Mouse (Mus musculus): Measurements from ENCODE around the gene Adamtsl1. TPM values are rescaled to one million over a fixed set of nuclear protein-coding genes. Genes with fewer than 3 reads are reported as not detected.

Gene Adamtsl1
- polyA plus RNA-seq, 1 experiment from 2014 or later, result 10.2 TPM

DNA sequence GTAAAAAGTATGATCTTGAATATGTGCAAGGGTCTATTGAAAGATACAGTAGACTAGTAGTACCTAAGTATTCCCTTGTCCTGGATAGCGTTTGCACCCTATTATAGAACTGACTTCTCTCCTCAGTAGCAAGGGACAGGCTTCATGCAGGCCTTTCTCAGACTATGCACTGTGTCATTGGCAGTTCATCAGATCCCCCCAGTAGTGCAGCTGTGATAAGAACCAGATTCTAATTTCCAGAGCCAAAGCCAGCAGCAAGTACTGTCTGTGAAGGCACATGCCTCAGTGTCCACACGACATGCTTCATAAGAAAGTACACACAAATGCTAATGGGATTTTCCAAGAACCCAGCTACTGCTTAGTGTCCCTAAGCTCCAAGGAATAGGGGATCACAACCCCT lies 563.4 kb downstream of the Adamtsl1 start:
- Histone ChIP-seq H3K4me1 (replicated peaks; ENCODE audit: insufficient read depth, low read length) (no peaks in the 10 kb centered on the region), H3K4me2 (ENCODE audit: low read length) (no peak overlapping the region), H3K4me3 (replicated peaks; ENCODE audit: low read depth, low read length) (no peak overlapping the region), H3K27ac (no peak overlapping the region), H3K36me3 (ENCODE audit: insufficient read depth, low read length) (no peaks in the 10 kb centered on the region), H3K9me3 (replicated peaks; ENCODE audit: low read length) (no peaks in the 10 kb centered on the region), H3K9ac (ENCODE audit: low read depth, low read length) (no peak overlapping the region), H3K27me3 (ENCODE audit: insufficient read depth, low read length) (no peaks in the 10 kb centered on the region)
- ATAC-seq (replicated peaks; ENCODE audit: low FRiP score, low read depth) (no peak), DNase-seq (ENCODE audit: low spot score) (no peak)
- no peak for TF ChIP-seq CTCF (IDR thresholded peaks at IDR 0.05; ENCODE audit: low read depth)
- 94% methylated on average over 2 of the region's 2 CpGs for WGBS

DNA sequence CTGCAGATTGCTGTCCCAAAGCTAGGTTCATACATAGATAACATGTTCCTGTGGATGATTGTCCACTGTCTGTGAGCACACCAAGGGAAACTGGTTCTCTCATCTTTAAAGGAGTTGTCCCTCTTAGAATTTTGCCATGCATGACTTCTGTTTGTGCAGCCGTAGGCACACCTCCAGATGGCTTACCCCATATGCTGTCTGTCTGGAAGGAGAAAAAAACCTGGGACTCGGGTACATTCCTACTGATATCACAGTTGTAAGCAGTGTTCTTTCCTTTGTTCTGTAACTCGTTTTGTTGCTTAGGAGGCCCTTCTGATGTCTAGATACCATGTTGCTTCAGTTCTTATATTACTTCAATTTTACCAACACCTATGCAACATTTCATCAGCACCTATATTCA lies 563.9 kb downstream of the Adamtsl1 start:
- WGBS, result 70% methylated on average over 3 of the region's 3 CpGs
- DNase-seq (ENCODE audit: low spot score) (no peak), ATAC-seq (replicated peaks; ENCODE audit: low FRiP score, low read depth) (no peak)
- no peak overlapping the region for H3K4me3 ChIP-seq (replicated peaks; ENCODE audit: low read depth, low read length)
- H3K27me3 ChIP-seq (ENCODE audit: insufficient read depth, low read length), result no peaks in the 10 kb centered on the region
- H3K9me3 ChIP-seq (replicated peaks; ENCODE audit: low read length), result no peaks in the 10 kb centered on the region
- no peak overlapping the region for H3K4me2 ChIP-seq (ENCODE audit: low read length)
- no peaks in the 10 kb centered on the region for H3K36me3 ChIP-seq (ENCODE audit: insufficient read depth, low read length)
- H3K27ac ChIP-seq, result no peak overlapping the region
- H3K4me1 ChIP-seq (replicated peaks; ENCODE audit: insufficient read depth, low read length), result no peaks in the 10 kb centered on the region
- no peak for TF ChIP-seq CTCF (IDR thresholded peaks at IDR 0.05; ENCODE audit: low read depth)
- H3K9ac ChIP-seq (ENCODE audit: low read depth, low read length), result no peak overlapping the region

DNA sequence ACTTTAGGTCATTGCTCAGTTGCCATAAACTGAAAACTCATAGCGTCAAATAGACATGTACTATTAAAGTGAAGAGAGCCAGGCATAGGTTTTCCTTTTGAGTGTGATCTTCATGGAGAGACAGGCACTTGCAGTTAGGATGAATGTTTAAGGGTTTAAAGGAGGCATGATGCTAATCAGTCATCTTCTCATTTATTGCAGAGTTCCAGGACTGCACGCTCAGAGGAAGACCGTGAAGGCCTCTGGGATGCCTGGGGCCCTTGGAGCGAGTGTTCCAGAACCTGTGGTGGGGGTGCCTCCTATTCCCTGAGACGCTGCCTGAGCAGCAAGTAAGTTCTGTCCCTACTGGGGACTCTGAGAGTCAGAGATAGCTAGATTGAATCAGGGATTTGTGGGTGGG lies 573.5 kb downstream of the Adamtsl1 start:
- Histone ChIP-seq H3K27ac (no peak overlapping the region), H3K9ac (ENCODE audit: low read depth, low read length) (no peak overlapping the region), H3K4me2 (ENCODE audit: low read length) (no peak overlapping the region), H3K4me3 (replicated peaks; ENCODE audit: low read depth, low read length) (no peak overlapping the region), H3K9me3 (replicated peaks; ENCODE audit: low read length) (no peaks in the 10 kb centered on the region), H3K4me1 (replicated peaks; ENCODE audit: insufficient read depth, low read length) (no peaks in the 10 kb centered on the region), H3K36me3 (ENCODE audit: insufficient read depth, low read length) (no peaks in the 10 kb centered on the region), H3K27me3 (ENCODE audit: insufficient read depth, low read length) (no peaks in the 10 kb centered on the region)
- DNase-seq (ENCODE audit: low spot score) (no peak), ATAC-seq (replicated peaks; ENCODE audit: low FRiP score, low read depth) (no peak)
- no peak for TF ChIP-seq CTCF (IDR thresholded peaks at IDR 0.05; ENCODE audit: low read depth)
- WGBS, result 83% methylated on average over 5 of the region's 5 CpGs

DNA sequence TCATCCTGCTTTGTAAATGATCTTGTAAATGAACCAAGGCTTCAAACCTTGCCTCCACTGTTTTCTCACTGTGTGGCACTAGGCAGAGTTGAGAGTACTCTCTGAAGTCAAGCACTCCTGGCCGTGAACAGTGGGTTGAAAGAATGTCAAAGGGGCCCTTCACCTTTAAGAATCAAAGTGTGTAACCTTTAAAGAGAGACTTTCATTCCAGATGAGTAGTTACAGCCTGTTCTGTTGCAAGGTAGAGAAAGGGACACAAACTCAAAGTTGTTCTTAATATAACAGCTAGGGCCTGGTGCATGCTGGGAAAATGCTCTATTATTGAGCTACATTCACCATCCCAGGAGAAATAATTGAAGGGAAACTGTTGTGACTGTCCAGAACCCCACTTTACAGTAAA lies 589.2 kb downstream of the Adamtsl1 start:
- 48% methylated on average over 1 of the region's 1 CpGs for WGBS
- ATAC-seq (replicated peaks; ENCODE audit: low FRiP score, low read depth), result no peak
- no peak for DNase-seq (ENCODE audit: low spot score)

DNA sequence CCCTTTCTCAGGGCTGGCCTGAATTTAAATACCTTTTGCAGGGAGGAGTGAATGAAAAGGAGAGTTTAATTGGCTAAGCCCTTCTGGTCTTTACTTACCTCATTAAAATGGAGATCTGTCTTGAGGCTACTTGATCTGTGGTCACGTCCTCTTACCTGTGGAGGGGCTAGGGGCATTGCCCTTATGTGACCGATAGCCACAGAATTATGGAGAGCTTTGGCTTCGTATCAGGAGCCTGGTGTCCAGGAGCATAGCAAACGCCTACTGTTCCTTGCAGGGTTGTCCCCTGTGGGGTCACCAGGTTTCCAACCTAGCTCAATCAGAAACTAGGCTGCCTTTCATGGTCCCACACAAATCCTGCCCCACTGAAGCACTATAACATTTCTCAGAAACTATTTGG lies 594.4 kb downstream of the Adamtsl1 start:
- Histone ChIP-seq H3K4me2 (ENCODE audit: low read length) (no peak overlapping the region), H3K4me3 (replicated peaks; ENCODE audit: low read depth, low read length) (no peak overlapping the region), H3K9ac (ENCODE audit: low read depth, low read length) (no peak overlapping the region), H3K9me3 (replicated peaks; ENCODE audit: low read length) (no peaks in the 10 kb centered on the region), H3K36me3 (ENCODE audit: insufficient read depth, low read length) (no peaks in the 10 kb centered on the region), H3K27ac (no peak overlapping the region), H3K4me1 (replicated peaks; ENCODE audit: insufficient read depth, low read length) (no peaks in the 10 kb centered on the region), H3K27me3 (ENCODE audit: insufficient read depth, low read length) (no peaks in the 10 kb centered on the region)
- TF ChIP-seq CTCF (IDR thresholded peaks at IDR 0.05; ENCODE audit: low read depth), result no peak
- DNase-seq (ENCODE audit: low spot score) (no peak), ATAC-seq (replicated peaks; ENCODE audit: low FRiP score, low read depth) (no peak)
- WGBS, result 92% methylated on average over 4 of the region's 4 CpGs

More for the DNA sequence above, 589.2 kb downstream of the Adamtsl1 start:
- TF ChIP-seq CTCF (IDR thresholded peaks at IDR 0.05; ENCODE audit: low read depth), result no peak
- Histone ChIP-seq H3K9ac (ENCODE audit: low read depth, low read length) (no peak overlapping the region), H3K4me1 (replicated peaks; ENCODE audit: insufficient read depth, low read length) (no peaks in the 10 kb centered on the region), H3K27ac (no peak overlapping the region), H3K27me3 (ENCODE audit: insufficient read depth, low read length) (no peaks in the 10 kb centered on the region), H3K4me2 (ENCODE audit: low read length) (no peak overlapping the region), H3K4me3 (replicated peaks; ENCODE audit: low read depth, low read length) (no peak overlapping the region), H3K9me3 (replicated peaks; ENCODE audit: low read length) (no peaks in the 10 kb centered on the region), H3K36me3 (ENCODE audit: insufficient read depth, low read length) (no peaks in the 10 kb centered on the region)

DNA sequence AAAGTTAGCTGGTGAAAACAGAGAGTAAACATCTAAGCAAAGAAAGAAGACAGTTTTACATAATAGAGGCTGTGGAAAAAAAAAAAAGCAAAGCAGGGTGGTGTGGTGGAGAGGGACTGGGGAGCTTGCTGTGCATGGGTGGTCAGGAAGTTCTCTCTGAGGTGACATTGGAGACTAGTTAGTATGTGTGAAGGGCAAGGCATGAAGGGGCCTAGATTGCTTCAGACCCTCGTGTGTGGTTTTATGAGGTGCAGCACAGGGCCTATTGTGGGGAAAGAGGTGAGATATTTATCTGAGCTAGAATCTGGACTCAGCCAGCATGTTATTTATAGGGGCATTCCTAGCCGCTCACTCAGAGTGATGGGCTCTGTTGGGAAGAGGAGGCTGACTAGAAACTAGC lies 605.1 kb downstream of the Adamtsl1 start:
- Histone ChIP-seq H3K36me3 (ENCODE audit: insufficient read depth, low read length) (no peaks in the 10 kb centered on the region), H3K4me3 (replicated peaks; ENCODE audit: low read depth, low read length) (no peak overlapping the region), H3K27me3 (ENCODE audit: insufficient read depth, low read length) (no peaks in the 10 kb centered on the region), H3K9ac (ENCODE audit: low read depth, low read length) (no peak overlapping the region), H3K4me2 (ENCODE audit: low read length) (no peak overlapping the region), H3K9me3 (replicated peaks; ENCODE audit: low read length) (no peaks in the 10 kb centered on the region), H3K27ac (no peak overlapping the region), H3K4me1 (replicated peaks; ENCODE audit: insufficient read depth, low read length) (no peaks in the 10 kb centered on the region)
- WGBS, result 25% methylated on average over 2 of the region's 2 CpGs
- TF ChIP-seq CTCF (IDR thresholded peaks at IDR 0.05; ENCODE audit: low read depth), result no peak
- DNase-seq (ENCODE audit: low spot score) (no peak), ATAC-seq (replicated peaks; ENCODE audit: low FRiP score, low read depth) (no peak)

DNA sequence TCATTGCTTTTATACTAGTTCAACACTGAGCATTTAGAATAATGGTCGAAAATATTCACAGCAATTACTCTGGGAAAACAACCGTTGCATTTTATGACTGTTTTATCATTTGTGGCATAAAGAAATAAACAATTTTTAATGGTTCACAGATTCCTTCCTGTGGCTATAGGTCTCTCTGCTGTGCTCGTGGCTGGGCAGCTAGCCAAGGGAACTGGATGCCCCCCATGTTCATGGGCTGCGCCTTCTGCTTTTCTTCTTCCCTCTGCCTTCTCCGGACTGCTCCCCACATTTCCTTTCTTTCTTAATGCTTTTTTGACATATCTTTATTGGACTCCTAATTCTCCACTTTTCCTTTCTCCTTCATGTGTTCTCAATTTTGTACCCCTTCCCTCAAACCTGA lies 608.5 kb downstream of the Adamtsl1 start:
- Histone ChIP-seq H3K27ac (no peak overlapping the region), H3K4me3 (replicated peaks; ENCODE audit: low read depth, low read length) (no peak overlapping the region), H3K4me2 (ENCODE audit: low read length) (no peak overlapping the region), H3K36me3 (ENCODE audit: insufficient read depth, low read length) (no peaks in the 10 kb centered on the region), H3K9me3 (replicated peaks; ENCODE audit: low read length) (no peaks in the 10 kb centered on the region), H3K4me1 (replicated peaks; ENCODE audit: insufficient read depth, low read length) (no peaks in the 10 kb centered on the region), H3K27me3 (ENCODE audit: insufficient read depth, low read length) (no peaks in the 10 kb centered on the region), H3K9ac (ENCODE audit: low read depth, low read length) (no peak overlapping the region)
- peak; percentile 39 for DNase-seq (ENCODE audit: low spot score)
- 32% methylated on average over 5 of the region's 5 CpGs for WGBS
- no peak for TF ChIP-seq CTCF (IDR thresholded peaks at IDR 0.05; ENCODE audit: low read depth)
- ATAC-seq (replicated peaks; ENCODE audit: low FRiP score, low read depth), result no peak
